ENCODE assay signal across 30 mouse cellular contexts in genomic region chr15:4605630-4606029, GRCm38 (mm10).
DNase-seq lines count a peak whose midpoint lies in the region; ATAC-seq and TF ChIP-seq lines count a peak whose summit lies in the region.
"Had no signal": no experiment of that assay in that cellular context is flagged by ENCODE, and none has a peak within 500 bp of the region (broad histone marks: within the 10 kb centered on the region; RNA-seq: fewer than 3 reads in every experiment).

No protein-coding gene starts in this region.

- no peaks in the 10 kb centered on the region for H3K9me3 ChIP-seq in embryonic facial prominence, embryonic 14.5 days (ENCODE audit: control insufficient read depth, low read length)
- no peaks in the 10 kb centered on the region for H3K9me3 ChIP-seq in embryonic facial prominence, embryonic 10.5 days
- H3K9me3 ChIP-seq in heart, embryonic 11.5 days (replicated peaks; ENCODE audit: control insufficient read depth, low read length), result no peaks in the 10 kb centered on the region
- no peaks in the 10 kb centered on the region for H3K9me3 ChIP-seq in kidney, postnatal 0 days (replicated peaks; ENCODE audit: low read length)
- no peaks in the 10 kb centered on the region for H3K9me3 ChIP-seq in kidney, embryonic 15.5 days (replicated peaks)
- H3K9me3 ChIP-seq: embryonic facial prominence, embryonic 12.5 days; forebrain, embryonic 10.5 days; forebrain, embryonic 15.5 days; heart, embryonic 13.5 days; liver, embryonic 12.5 days; neural tube, embryonic 15.5 days; stomach, embryonic 15.5 days had no signal

- no peak overlapping the region for H3K4me2 ChIP-seq in embryonic facial prominence, embryonic 14.5 days (ENCODE audit: low read depth, low read length)
- no peak overlapping the region for H3K4me2 ChIP-seq in heart, embryonic 11.5 days
- no peak overlapping the region for H3K4me2 ChIP-seq in kidney, postnatal 0 days (ENCODE audit: low read length)
- no peak overlapping the region for H3K4me2 ChIP-seq in kidney, embryonic 15.5 days
- H3K4me2 ChIP-seq: embryonic facial prominence, embryonic 12.5 days; forebrain, embryonic 15.5 days; heart, embryonic 13.5 days; liver, embryonic 12.5 days; neural tube, embryonic 15.5 days; stomach, embryonic 15.5 days had no signal

- no peak; the same call in 1 of the 2 replicates for ATAC-seq in embryonic facial prominence, embryonic 14.5 days (ENCODE audit: low read depth)
- ATAC-seq in heart, embryonic 11.5 days (replicated peaks; ENCODE audit: insufficient number of reproducible peaks, low FRiP score, low TSS enrichment), result no peak
- ATAC-seq in kidney, postnatal 0 days (replicated peaks; ENCODE audit: low FRiP score, low read depth), result no peak; the same call in 1 of the 2 replicates
- ATAC-seq in kidney, embryonic 15.5 days (replicated peaks; ENCODE audit: low FRiP score), result no peak
- ATAC-seq: forebrain, embryonic 15.5 days; hindbrain, embryonic 16.5 days; liver, embryonic 12.5 days; liver, postnatal 0 days had no signal

- TF ChIP-seq CTCF in kidney, postnatal 0 days (IDR thresholded peaks at IDR 0.05; ENCODE audit: low read depth), result no peak

- H3K36me3 ChIP-seq in embryonic facial prominence, embryonic 14.5 days (ENCODE audit: control insufficient read depth, insufficient read depth, low read length), result no peaks in the 10 kb centered on the region
- no peaks in the 10 kb centered on the region for H3K36me3 ChIP-seq in embryonic facial prominence, embryonic 10.5 days (replicated peaks)
- no peaks in the 10 kb centered on the region for H3K36me3 ChIP-seq in heart, embryonic 11.5 days (ENCODE audit: control insufficient read depth, insufficient read depth, low read length)
- no peaks in the 10 kb centered on the region for H3K36me3 ChIP-seq in kidney, postnatal 0 days (ENCODE audit: insufficient read depth, low read length)
- H3K36me3 ChIP-seq in kidney, embryonic 15.5 days, result no peaks in the 10 kb centered on the region
- H3K36me3 ChIP-seq: embryonic facial prominence, embryonic 12.5 days; forebrain, embryonic 10.5 days; forebrain, embryonic 15.5 days; heart, embryonic 13.5 days; liver, embryonic 12.5 days; neural tube, embryonic 15.5 days; stomach, embryonic 15.5 days had no signal

- no peaks in the 10 kb centered on the region for H3K4me1 ChIP-seq in embryonic facial prominence, embryonic 14.5 days (ENCODE audit: control insufficient read depth, insufficient read depth, low read length)
- H3K4me1 ChIP-seq in embryonic facial prominence, embryonic 10.5 days, result no peaks in the 10 kb centered on the region
- no peaks in the 10 kb centered on the region for H3K4me1 ChIP-seq in heart, embryonic 11.5 days (ENCODE audit: control insufficient read depth, insufficient read depth, low read length)
- H3K4me1 ChIP-seq in kidney, postnatal 0 days (replicated peaks; ENCODE audit: insufficient read depth, low read length), result no peaks in the 10 kb centered on the region
- no peaks in the 10 kb centered on the region for H3K4me1 ChIP-seq in kidney, embryonic 15.5 days
- H3K4me1 ChIP-seq: embryonic facial prominence, embryonic 12.5 days; forebrain, embryonic 10.5 days; forebrain, embryonic 15.5 days; heart, embryonic 13.5 days; liver, embryonic 12.5 days; neural tube, embryonic 15.5 days; stomach, embryonic 15.5 days had no signal

- no peak overlapping the region for H3K9ac ChIP-seq in embryonic facial prominence, embryonic 14.5 days (ENCODE audit: low read depth, low read length)
- H3K9ac ChIP-seq in heart, embryonic 11.5 days (ENCODE audit: low read depth, low read length), result no peak overlapping the region
- no peak overlapping the region for H3K9ac ChIP-seq in kidney, postnatal 0 days (ENCODE audit: low read depth, low read length)
- H3K9ac ChIP-seq in kidney, embryonic 15.5 days, result no peak overlapping the region
- H3K9ac ChIP-seq: embryonic facial prominence, embryonic 12.5 days; forebrain, embryonic 15.5 days; heart, embryonic 13.5 days; liver, embryonic 12.5 days; liver, postnatal 0 days; neural tube, embryonic 15.5 days; stomach, embryonic 15.5 days had no signal

- no peaks in the 10 kb centered on the region for H3K27me3 ChIP-seq in embryonic facial prominence, embryonic 14.5 days (replicated peaks; ENCODE audit: control insufficient read depth, insufficient read depth, low read length)
- H3K27me3 ChIP-seq in embryonic facial prominence, embryonic 10.5 days (replicated peaks; ENCODE audit: low read depth, poor library complexity, severe bottlenecking), result no peaks in the 10 kb centered on the region
- H3K27me3 ChIP-seq in heart, embryonic 11.5 days (ENCODE audit: control insufficient read depth, insufficient read depth, low read length), result no peaks in the 10 kb centered on the region
- H3K27me3 ChIP-seq in kidney, postnatal 0 days (ENCODE audit: insufficient read depth, low read length), result no peaks in the 10 kb centered on the region
- no peaks in the 10 kb centered on the region for H3K27me3 ChIP-seq in kidney, embryonic 15.5 days
- H3K27me3 ChIP-seq: CH12.LX; embryonic facial prominence, embryonic 12.5 days; forebrain, embryonic 15.5 days; heart, embryonic 13.5 days; liver, embryonic 12.5 days; neural tube, embryonic 15.5 days; stomach, embryonic 15.5 days had no signal

- WGBS in embryonic facial prominence, embryonic 14.5 days, result 64% methylated on average over 6 of the region's 6 CpGs
- 84% methylated on average over 6 of the region's 6 CpGs for WGBS in embryonic facial prominence, embryonic 10.5 days
- WGBS in heart, embryonic 11.5 days (ENCODE audit: insufficient replicate concordance), result 70% methylated on average over 6 of the region's 6 CpGs
- 43% methylated on average over 6 of the region's 6 CpGs for WGBS in kidney, postnatal 0 days
- 50% methylated on average over 6 of the region's 6 CpGs for WGBS in kidney, embryonic 15.5 days

- intact Hi-C loops in heart, postnatal 10 days (cut with DNase I), result no loop called here

- H3K27ac ChIP-seq in embryonic facial prominence, embryonic 14.5 days (replicated peaks; ENCODE audit: low read depth, low read length), result no peak overlapping the region
- H3K27ac ChIP-seq in embryonic facial prominence, embryonic 10.5 days (replicated peaks), result no peak overlapping the region
- no peak overlapping the region for H3K27ac ChIP-seq in heart, embryonic 11.5 days (ENCODE audit: low read depth, low read length)
- H3K27ac ChIP-seq in kidney, postnatal 0 days, result no peak overlapping the region
- H3K27ac ChIP-seq in kidney, embryonic 15.5 days, result no peak overlapping the region
- H3K27ac ChIP-seq: embryonic facial prominence, embryonic 12.5 days; forebrain, embryonic 10.5 days; forebrain, embryonic 15.5 days; heart, embryonic 13.5 days; liver, embryonic 12.5 days; neural tube, embryonic 15.5 days; stomach, embryonic 15.5 days had no signal

- H3K4me3 ChIP-seq in embryonic facial prominence, embryonic 14.5 days (ENCODE audit: low read depth, low read length), result no peak overlapping the region
- no peak overlapping the region for H3K4me3 ChIP-seq in embryonic facial prominence, embryonic 10.5 days
- H3K4me3 ChIP-seq in heart, embryonic 11.5 days (ENCODE audit: low read depth, low read length), result no peak overlapping the region
- no peak overlapping the region for H3K4me3 ChIP-seq in kidney, postnatal 0 days (replicated peaks; ENCODE audit: low read depth, low read length)
- H3K4me3 ChIP-seq in kidney, embryonic 15.5 days (replicated peaks), result no peak overlapping the region
- H3K4me3 ChIP-seq: embryonic facial prominence, embryonic 12.5 days; forebrain, embryonic 10.5 days; forebrain, embryonic 15.5 days; heart, embryonic 13.5 days; liver, embryonic 12.5 days; neural tube, embryonic 15.5 days; stomach, embryonic 15.5 days had no signal

- DNase-seq in embryonic facial prominence, embryonic 14.5 days (ENCODE audit: low spot score), result peak; percentile 16
- no peak for DNase-seq in embryonic facial prominence, embryonic 10.5 days (ENCODE audit: low spot score)
- DNase-seq in heart, postnatal 10 days, result peak; percentile 3 to 11
- DNase-seq in kidney, postnatal 0 days (ENCODE audit: low spot score), result peak; percentile 44
- peak; percentile 28 for DNase-seq in lung, postnatal 36 days
- DNase-seq in lung, postnatal 14 days, result no peak
- DNase-seq: adrenal gland, postnatal 10 days; cerebellum, adult 11 months; cerebellum, adult 9-10 months; cerebellum, postnatal 36 days; heart, postnatal 14 days; layer of hippocampus, postnatal 36 days; left cerebral cortex, postnatal 4 days; liver, postnatal 0 days; midbrain, embryonic 14.5 days; retina, postnatal 1 day; right cerebral cortex, postnatal 14 days; thymus, adult 18-20 months; thymus, postnatal 25 days had no signal

Comparison
In these comparisons a context has a peak if more than half of its experiments do, and no peak if none do; other contexts are left out.
1. DNase-seq: peak in embryonic facial prominence, embryonic 14.5 days (single experiment), heart, postnatal 10 days (2 of 2), kidney, postnatal 0 days (single experiment) and lung, postnatal 36 days (single experiment); none in embryonic facial prominence, embryonic 10.5 days (single experiment) and lung, postnatal 14 days (single experiment).